Mouse (Mus musculus): ENCODE data around the gene Cd247.

- TF ChIP-seq CTCF (IDR thresholded peaks at IDR 0.05; ENCODE audit: low read depth, low read length) (no peak), POLR2A (IDR thresholded peaks at IDR 0.05; ENCODE audit: borderline replicate concordance, low read depth, low read length) (no peak)
Observed at GRCm38 (mm10) chr1:165853131-165853721, 64.7 kb downstream of the Cd247 start.

All from bone marrow macrophage, adult 2 months (primary cell).